Mouse (Mus musculus) cerebellum, adult 2 months (tissue): ENCODE results near the gene Efcab2. TPM values are rescaled to one million over a fixed set of nuclear protein-coding genes. Genes with fewer than 3 reads are reported as not detected.

Experiments used
- DNase-seq, 2 experiments: peaks; one replicate each; pipeline ENCODE4 v3.0.0; 2021
- H3K27ac ChIP-seq: fragments of 200-500 bp; 2 replicates; pipeline ENCODE4 v1.5.1; 2012; ENCODE audit warnings: low read length, control low read depth, inconsistent platforms; ENCODE audit not compliant: insufficient read depth
- H3K27me3 ChIP-seq: fragments of 200-500 bp; 2 replicates; pipeline ENCODE4 v1.6.1; 2012; ENCODE audit warnings: inconsistent platforms, mild to moderate bottlenecking, low read length, moderate library complexity; ENCODE audit not compliant: control insufficient read depth, insufficient read depth
- H3K4me1 ChIP-seq: fragments of 200-500 bp; 2 replicates; pipeline ENCODE4 v1.6.1; 2011; ENCODE audit warnings: low read length; ENCODE audit not compliant: control insufficient read depth, insufficient read depth
- H3K4me3 ChIP-seq: fragments of 200-500 bp; replicated peaks from 2 replicates; pipeline ENCODE3; 2011; ENCODE audit warnings: mild to moderate bottlenecking, low read depth, low read length, control low read depth; ENCODE audit not compliant: insufficient read depth
- CTCF ChIP-seq: fragments of 200-500 bp; IDR thresholded peaks from 2 replicates; pipeline ENCODE4 v1.5.1; 2011; ENCODE audit warnings: low read depth, mild to moderate bottlenecking, control low read depth, low read length, moderate library complexity, borderline replicate concordance; ENCODE audit not compliant: insufficient read depth
- POLR2A ChIP-seq: fragments of 200-500 bp; IDR thresholded peaks from 2 replicates; pipeline ENCODE4 v1.6.1; 2011; ENCODE audit warnings: low read length, control low read depth, borderline replicate concordance; ENCODE audit not compliant: insufficient read depth
- WGBS: fragments of 180-500 bp; shearing (Covaris S2); methylation state at CpG from one replicate; pipeline ENCODE4 v1.1.7; 2018; 5-methylcytosine and 5-hydroxymethylcytosine counted together
- polyA plus RNA-seq: library from polyadenylated mRNA; depleted of rRNA; stranded (reverse); fragments of >200 nt; gene quantifications from 2 replicates; pipeline ENCODE4 v1.2.3, GENCODE M21; 2012; rRNA removed

Efcab2 gene
- polyA plus RNA-seq, 1 experiment = 12.9 TPM

GRCm38 (mm10) chr1:178530301-178531078 is 124.6 kb downstream of the Efcab2 start:
- WGBS = under 1% methylated on average over 62 of the region's 62 CpGs
- no peaks in the 10 kb centered on the region for H3K27me3 ChIP-seq
- peak; percentile 90 to 96 for DNase-seq
- H3K27ac ChIP-seq = peak overlapping the region; percentile 86
- TF ChIP-seq POLR2A = 0 out of 2 replicates have a peak, but pooled peaks have one; percentile 21
- TF ChIP-seq CTCF = peak; percentile 64
- peak overlapping the region; percentile 81 for H3K4me3 ChIP-seq
- peaks cover 4% of the 10 kb centered on the region; the same call in 1 of the 2 replicates for H3K4me1 ChIP-seq

Other genes with a start within 250 kb of the Efcab2 start
- 12.5 and 12.6 TPM in 2 replicates for gene Desi2, start 218.7 kb upstream of the Efcab2 start, polyA plus RNA-seq
- 97.7 and 99.4 TPM in 2 replicates for gene Cox20, start 87.0 kb upstream of the Efcab2 start, polyA plus RNA-seq
- 365 and 383 TPM in 2 replicates for gene Hnrnpu, start 68.3 kb upstream of the Efcab2 start, polyA plus RNA-seq
- gene Kif26b, start 123.0 kb downstream of the Efcab2 start, polyA plus RNA-seq = 15.6 and 17.3 TPM in 2 replicates